Mouse (Mus musculus): ENCODE results near the gene Tmem132b. TPM values are rescaled to one million over a fixed set of nuclear protein-coding genes. Genes with fewer than 3 reads are reported as not detected.

Tmem132b gene
- total RNA-seq, 2 experiments from 2014 or later = 0.11 to 0.18 TPM

DNA sequence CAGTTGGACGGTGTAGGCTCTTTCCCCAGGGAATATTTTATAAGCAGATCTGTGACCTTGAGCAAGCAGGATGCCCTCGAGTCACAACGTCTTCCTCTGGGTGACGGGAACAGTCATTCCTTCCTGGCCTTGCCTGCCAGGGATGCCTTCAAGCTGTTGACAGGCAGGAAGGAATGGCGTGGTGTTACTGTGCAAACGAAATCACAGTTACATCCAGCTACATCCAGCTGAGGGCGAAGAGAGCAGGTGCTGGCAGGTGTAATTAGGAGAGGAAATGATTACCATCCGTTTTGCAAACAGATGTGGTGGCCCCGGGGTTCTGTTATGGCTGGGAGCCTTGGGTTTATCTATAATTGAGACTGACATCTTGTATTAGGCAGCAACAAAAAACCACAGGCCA is 205.5 kb downstream of the Tmem132b start:
- DNase-seq = no peak
- intact Hi-C loops (cut with DNase I; ENCODE audit: low total_unique reads) = no loop called here

DNA sequence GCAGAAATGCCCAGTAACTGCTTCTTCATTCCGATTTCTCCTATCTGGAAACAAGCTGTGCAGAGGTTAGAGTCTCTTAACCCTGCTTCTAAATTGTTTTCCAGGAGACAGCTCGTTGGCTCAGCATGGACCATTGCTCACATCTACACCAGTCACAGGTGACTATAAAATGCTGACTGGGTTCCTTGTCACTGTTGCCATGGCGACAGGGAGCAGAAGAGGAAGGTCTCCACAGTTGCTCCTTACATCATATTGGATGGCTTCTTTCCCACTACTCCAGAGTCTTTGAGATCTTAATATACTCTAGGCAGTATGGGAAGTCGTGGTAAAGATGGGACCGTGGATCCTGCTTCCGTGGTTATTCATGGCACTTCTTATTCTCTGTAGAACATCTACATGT is 211.9 kb downstream of the Tmem132b start:
- DNase-seq = no peak
- intact Hi-C loops (cut with DNase I; ENCODE audit: low total_unique reads) = no loop called here

DNA sequence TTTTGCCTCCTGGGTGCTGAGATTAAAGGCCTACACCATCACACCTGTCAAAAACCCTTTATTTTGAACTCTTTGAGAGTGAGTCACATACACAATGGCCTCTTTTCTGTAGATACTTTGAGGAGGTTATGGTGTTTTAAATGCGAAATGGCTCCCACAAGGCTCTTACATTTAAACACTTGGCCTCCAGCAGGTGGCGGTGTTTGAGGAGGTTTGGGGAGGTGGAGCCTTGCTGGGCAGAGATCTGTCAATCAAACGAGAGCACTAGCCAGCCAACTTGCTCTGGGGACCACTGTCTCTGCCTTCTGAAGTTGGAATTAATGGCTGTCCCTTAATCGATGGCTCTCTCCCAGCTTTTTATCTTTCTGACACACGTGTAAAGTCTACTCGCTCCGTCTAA is 214.2 kb downstream of the Tmem132b start:
- DNase-seq = no peak
- intact Hi-C loops (cut with DNase I; ENCODE audit: low total_unique reads) = no loop called here

DNA sequence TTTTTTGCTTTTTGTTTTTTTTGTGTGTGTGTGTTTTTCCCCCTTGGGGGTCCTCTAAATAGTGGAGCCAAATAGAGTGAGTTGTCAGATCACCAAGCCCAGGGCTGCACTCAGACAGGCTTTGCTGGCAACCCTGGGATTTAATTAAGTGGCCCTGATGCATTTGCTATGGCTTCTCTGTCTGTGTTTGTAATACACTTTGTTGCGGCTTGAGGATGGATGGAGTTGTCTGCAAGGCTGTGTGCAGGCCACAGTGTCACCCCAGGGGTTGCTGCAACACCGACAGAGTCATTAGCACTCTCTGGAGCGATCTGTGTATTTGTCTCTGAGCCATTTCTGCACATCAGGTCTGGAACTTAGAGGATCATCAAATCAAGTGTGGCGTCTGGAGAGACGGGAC is 219.9 kb downstream of the Tmem132b start:
- intact Hi-C loops (cut with DNase I; ENCODE audit: low total_unique reads) = no loop called here
- DNase-seq = no peak

DNA sequence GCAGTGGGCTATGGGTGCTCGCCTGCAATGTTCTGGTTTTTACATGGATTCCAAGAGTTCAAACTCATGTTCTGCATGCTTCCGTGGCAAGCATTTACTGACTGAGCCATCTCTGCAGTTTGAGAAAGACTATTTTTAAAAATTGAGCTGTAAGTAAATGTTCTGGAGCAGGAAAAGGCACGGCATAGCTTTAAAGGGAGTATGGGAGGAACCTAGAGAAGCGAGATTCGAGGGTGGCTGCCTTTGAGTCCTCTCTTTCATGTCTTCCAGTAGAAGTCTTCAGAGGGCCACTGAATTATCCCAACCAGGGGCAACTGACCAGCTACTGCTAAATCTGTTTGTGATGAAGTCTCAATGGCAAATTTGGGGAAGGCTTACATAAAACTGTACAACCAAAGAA is 221.0 kb downstream of the Tmem132b start:
- no peak for DNase-seq
- intact Hi-C loops (cut with DNase I; ENCODE audit: low total_unique reads) = no loop called here

DNA sequence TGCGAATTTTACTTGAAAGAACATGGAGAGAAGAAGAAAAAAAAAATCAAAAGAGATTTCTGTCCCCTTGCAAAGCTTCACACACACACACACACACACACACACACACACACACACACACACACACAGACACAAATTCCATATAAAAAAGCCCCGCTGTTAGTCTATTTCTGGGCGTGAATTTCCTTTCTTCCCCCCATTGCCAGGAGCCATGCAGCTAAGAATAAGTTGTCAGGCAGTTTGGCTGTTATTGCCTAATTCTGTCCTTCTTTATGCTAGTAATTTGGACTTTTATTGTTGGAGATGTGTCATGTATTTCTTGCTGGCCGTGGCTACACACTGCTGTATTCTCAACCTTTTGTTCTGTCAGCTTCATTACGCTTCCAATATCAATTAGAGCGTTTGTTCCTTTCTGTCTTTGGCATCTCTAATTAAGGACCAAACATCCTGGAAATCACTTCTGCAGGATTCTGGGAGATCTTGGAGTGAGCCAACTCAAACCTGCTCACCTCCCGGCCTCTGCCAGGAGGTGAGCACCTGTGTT is 225.5 kb downstream of the Tmem132b start:
- DNase-seq = no peak
- intact Hi-C loops (cut with DNase I; ENCODE audit: low total_unique reads) = no loop called here

DNA sequence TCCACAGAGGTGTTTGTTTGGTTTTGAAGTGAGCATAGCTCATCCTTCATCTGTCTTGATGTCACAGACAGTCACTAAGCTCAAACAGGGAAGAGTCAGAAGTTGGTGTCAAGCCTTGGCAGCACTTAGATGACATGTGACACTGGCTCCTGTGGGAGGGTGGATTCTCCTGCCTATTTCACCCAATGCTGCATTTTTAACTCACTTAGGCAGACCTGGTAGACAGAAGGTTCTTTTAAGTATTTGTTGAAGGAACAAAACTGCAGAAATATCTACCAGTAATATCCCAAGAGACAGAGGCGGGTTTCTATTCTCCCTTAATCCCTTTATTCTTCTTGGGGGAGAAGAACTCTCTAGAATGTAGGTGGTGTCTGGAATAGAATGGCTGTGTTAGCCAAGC is 226.9 kb downstream of the Tmem132b start:
- intact Hi-C loops (cut with DNase I; ENCODE audit: low total_unique reads) = no loop called here
- DNase-seq = no peak

DNA sequence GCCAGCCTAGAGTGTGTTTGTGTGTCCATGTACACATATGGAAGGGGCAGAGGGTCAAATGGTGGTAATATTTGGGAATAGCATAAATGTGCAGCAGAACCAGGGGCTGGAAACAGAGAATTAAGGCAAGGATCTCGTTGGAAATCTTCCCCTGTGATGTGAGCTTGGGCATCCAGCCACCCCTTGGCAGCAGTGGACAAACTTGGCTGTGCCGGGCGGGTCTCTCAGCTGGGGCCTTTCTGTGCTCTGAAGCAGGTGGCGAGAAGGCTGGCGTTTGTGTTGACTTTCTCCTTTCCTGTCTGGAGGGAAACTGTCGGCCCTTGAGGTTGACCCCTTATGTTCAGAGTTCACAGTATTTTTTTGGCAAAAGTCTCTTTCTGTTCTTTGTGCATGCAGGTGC is 235.4 kb downstream of the Tmem132b start:
- intact Hi-C loops (cut with DNase I; ENCODE audit: low total_unique reads) = no loop called here
- no peak for DNase-seq

DNA sequence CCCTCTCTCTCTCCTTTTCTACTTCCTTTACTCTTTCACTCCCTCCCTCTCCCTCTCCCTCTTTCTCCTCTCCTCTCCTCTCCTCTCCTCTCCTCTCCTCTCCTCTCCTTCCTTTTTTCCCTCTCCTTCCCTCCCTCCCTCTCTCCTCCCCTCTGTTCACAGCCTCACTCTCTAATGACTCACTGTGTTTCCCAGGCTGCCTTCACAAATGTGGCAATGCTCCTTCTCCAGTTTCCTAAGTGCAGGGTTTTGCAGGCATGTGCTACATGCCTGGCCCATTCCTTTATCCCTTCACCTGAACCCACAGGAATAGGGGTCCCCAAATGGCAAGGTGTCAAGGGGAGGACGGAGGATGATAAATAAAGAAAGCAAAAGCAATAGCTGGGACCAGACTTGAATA is 236.4 kb downstream of the Tmem132b start:
- DNase-seq = no peak
- intact Hi-C loops (cut with DNase I; ENCODE audit: low total_unique reads) = no loop called here

DNA sequence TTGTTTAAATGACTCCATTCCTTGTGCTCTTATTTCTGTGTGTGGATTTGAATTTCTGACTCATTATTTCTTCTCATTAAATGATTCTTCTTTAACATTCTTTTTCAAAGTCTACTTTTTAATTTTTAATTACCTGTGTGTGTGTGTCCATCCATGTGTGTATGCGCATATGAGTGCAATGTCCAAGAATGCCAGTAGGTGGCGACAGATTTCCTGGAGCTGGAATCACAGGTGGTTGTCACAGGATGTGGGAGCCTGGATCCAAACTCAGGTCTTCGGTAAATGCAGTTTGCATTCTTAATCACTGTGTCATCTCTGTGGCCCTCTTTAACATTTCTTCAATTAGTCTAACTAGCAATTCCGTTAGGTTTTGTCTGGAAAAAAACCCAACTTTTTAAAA is 240.7 kb downstream of the Tmem132b start:
- DNase-seq = no peak

DNA sequence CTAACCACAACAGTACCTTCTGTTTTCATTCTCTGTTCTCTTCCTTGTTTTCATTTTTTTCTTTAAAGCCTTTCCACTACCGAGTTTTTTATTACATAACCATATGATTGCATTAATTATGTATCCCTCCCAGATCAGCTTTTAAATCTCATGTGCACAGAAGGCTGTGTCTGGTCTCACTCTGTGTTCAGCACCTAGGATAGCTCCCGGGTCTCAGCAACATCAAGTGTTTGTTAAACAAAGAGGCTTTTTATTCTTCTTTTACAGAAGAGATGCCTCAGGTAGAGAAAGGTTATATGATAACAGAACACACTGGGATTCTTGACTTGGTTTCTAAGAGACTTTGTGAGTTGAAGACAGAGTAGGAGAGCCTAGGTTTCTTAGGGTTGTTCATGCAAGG is 241.2 kb downstream of the Tmem132b start:
- intact Hi-C loops (cut with DNase I; ENCODE audit: low total_unique reads) = no loop called here

More for the DNA sequence above, 240.7 kb downstream of the Tmem132b start:
- intact Hi-C loops (cut with DNase I; ENCODE audit: low total_unique reads) = no loop called here

DNA sequence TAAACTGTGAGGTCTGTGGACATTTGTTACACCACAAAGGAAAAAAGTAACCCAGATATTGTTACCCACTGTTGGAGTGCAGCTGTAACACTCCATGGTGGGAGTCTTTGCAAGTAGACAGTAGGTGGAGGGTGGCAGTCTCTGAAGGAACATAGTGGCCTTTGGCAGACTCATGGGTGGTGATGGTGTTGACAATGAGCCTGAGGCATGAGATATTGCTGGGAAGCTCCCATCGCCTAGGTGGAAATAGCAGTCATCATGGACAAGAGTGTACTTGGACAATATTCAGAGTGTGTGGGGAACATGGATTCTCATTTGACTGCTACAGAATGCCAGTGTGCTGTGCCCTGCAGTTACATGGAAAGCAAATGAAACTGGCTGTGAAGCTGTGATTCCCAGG is 248.8 kb downstream of the Tmem132b start:
- no peak for DNase-seq
- intact Hi-C loops (cut with DNase I; ENCODE audit: low total_unique reads) = no loop called here

More for the DNA sequence above, 241.2 kb downstream of the Tmem132b start:
- DNase-seq = no peak

DNA sequence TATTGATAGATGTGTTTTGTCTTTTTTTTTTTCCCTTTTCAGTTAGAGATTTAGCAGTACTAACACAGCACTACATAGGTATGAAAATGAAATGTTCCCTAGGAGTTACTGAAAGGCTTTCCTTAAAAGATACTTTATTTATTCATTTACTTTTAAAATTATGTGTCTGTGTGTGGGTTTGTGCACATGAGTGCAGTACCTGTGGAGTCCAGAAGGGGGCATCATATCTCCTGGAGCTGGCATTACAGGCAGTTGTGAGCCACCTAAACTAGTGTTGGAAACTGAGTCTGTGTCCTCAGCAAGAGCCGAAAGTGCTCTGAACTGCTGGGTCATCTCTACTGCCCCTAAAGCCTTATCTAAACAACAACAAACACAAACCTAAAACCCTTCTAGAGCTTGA is 261.1 kb downstream of the Tmem132b start:
- DNase-seq = no peak
- intact Hi-C loops (cut with DNase I; ENCODE audit: low total_unique reads) = no loop called here

DNA sequence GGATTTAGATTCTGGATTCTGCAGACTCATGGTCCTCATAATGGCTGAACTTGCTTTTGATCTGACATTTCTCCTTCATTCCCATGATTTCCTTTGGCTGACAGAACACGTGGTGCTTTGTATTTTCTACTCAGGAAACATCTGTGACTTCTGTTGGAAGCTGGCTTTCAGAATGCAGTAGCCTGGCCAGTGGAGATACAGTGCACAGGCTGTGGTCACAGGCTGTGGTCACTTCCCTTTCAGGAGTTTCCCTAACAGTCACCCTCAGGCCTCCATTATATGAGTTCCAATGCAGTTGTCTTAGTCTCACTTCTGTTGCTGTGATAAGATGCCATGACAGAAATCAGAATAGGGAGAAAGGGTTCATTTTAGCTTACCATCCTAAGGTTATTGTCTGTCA is 262.7 kb downstream of the Tmem132b start:
- intact Hi-C loops (cut with DNase I; ENCODE audit: low total_unique reads) = no loop called here
- no peak for DNase-seq

DNA sequence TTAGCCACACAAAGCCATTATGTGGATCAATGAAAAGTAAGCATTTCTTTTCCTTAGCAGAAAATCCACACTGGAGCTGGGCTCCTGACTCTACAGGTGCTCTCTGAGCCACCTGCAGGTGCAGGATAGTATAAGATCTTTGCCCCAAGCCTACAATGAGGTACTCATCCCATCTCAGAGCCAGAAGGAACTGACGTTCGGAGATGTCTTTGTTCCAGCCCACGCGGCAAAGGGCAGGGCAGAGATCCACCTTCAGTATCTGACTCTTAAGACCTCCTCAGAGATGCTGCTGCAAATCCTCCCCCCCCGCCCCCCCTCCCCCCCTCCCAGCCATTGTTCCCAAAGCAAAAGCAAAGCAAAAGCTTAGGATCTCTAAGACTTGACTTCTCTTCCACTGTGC is 268.0 kb downstream of the Tmem132b start:
- DNase-seq = no peak
- intact Hi-C loops (cut with DNase I; ENCODE audit: low total_unique reads) = no loop called here

DNA sequence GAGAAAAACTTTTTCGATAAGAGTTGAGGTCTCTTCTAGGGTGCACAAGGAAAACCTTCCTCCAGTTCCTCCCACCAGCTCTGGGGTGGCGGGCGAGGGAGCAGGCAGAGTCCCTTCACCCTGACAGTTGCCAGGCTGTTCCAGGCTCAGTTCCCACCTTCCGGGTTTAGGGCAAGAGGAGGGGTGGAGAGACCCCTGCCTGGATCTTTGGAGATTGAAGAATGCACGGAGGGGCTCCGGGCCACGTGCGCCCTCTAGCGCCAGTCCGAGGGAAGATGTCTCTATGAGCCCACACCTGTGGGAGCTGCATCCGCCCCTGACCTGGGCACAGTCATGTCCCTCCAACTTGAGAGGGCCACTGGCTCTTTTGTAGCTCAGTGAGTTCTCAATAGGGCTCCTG is 268.5 kb downstream of the Tmem132b start:
- intact Hi-C loops (cut with DNase I; ENCODE audit: low total_unique reads) = no loop called here
- DNase-seq = no peak

DNA sequence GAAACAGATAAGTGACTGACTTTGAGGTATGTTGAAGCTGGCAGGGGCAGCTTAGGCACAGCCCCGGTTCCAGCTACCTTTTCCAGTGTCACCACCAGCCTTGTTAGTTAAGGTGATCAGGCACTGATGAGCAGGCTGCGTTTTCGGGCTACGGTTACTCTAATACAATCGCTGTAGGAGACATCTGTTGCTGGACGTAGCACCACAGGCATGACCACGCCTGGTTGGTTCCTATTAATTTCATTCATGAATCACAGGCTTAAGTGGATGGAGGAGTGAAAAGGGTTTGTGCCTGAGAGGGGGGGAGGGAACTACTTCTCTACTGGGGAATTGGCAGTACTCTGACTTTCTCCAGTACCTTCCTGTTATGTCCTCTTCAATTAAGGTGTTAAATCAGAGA is 271.2 kb downstream of the Tmem132b start:
- intact Hi-C loops (cut with DNase I; ENCODE audit: low total_unique reads) = no loop called here

DNA sequence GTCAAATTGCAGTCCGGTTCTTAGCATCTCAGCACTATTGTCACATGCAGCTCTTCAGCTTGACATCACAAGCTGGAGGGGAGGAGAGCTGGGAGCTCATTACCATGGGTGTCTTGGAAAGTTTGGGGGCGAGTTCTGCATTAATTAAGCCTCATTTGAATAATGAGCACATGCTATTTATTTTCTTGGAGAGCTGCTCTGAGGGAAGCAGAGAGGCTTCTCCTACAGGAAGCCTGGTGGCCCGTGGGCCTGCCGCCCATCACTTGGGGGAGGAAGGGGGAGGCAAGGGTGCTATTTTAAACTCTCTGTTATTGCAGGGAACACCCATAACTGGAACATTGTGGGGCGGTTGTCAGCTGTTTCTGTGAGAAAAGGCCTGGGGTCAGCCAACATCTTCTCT is 273.8 kb downstream of the Tmem132b start:
- intact Hi-C loops (cut with DNase I; ENCODE audit: low total_unique reads) = no loop called here
- DNase-seq = no peak

More for the DNA sequence above, 271.2 kb downstream of the Tmem132b start:
- DNase-seq = no peak

DNA sequence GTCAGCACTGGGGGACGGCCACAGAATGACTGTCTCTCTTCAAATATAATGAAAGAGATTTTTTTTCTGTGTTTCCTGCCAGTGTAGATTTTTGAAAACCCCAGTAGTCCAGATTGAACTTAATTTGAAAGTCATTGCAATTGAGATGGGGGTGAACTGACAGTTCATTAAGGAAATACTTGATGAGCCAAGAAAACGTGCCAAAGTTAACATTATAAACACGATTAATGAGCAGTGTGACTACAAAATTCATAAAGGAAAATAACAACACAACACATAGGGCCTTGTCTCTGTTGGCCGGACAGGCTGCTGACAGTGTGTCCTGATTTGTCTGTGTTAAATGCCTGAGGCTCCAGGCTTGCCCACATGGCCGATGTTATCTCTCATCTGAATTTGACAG is 276.3 kb downstream of the Tmem132b start:
- intact Hi-C loops (cut with DNase I; ENCODE audit: low total_unique reads) = no loop called here
- DNase-seq = no peak

DNA sequence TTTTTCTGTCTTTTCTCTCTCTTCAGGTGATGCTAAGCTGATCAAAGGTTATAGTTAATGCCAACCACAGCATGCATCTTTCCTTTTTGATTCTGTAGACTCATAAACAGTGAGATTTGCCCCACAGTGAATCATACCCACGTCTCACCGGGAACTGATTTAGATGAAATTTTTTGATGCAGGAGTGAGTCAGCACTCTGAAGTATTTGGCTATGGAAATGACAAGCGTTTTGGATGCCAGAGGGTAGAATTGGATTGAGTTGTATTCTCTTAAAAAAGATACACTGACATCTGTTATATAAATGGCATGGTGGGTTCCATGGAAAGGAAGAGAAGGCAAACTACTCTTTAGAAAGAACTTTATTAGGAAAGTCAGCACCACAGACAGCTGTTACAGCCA is 297.8 kb downstream of the Tmem132b start:
- DNase-seq = no peak
- intact Hi-C loops (cut with DNase I; ENCODE audit: low total_unique reads) = no loop called here

DNA sequence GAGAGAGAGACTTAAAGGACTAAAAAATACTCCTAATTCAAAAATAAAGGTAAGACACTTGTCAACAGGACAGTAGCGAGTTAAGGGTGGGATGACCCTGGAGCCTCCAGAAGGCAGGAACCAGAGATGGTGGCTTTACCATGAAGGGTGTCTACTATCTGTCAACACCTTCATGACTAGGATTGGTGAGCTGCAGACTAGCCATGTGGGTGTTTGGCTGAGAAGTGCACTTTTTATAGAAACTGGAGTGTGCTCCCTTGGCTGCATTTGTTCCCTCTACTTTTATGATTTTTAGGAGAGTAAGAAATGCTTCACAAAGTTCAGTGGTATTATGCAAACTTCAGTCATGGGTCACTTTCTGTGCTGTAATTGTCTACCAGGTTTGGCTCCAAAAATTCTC is 304.3 kb downstream of the Tmem132b start:
- intact Hi-C loops (cut with DNase I; ENCODE audit: low total_unique reads) = no loop called here
- DNase-seq = no peak

DNA sequence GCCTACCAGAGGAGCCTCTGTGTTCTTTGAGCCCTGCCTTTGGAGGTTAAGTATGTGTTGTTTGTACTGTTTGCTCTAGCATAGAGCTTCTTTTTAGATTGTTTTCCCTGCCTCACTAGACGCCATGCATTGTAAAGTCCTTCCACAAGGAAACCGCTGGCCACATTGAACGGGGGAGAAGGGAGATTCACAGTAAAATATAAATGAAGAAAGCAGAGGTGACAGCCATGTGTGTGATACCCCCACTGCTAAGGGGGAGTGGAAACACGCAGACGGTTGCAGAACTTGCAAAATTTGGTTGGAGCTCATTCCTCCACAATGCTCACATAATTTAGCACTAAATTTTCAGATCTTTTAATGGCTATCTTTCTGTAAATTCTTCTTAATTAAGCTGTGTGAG is 305.2 kb downstream of the Tmem132b start:
- intact Hi-C loops (cut with DNase I; ENCODE audit: low total_unique reads) = no loop called here
- no peak for DNase-seq
